Mouse (Mus musculus) erythroblast, embryonic 14.5 days (primary cell): ENCODE measurements around the gene Vps13a. TPM values are rescaled to one million over a fixed set of nuclear protein-coding genes. Genes with fewer than 3 reads are reported as not detected.
A peak's percentile ranks its signal among the peaks of the same experiment; 100 is the strongest.

Experiments used
- H3K27me3 ChIP-seq: 2 replicates; pipeline ENCODE4 v1.6.1; 2012; ENCODE audit warnings: inconsistent platforms; ENCODE audit not compliant: control insufficient read depth
- H3K36me3 ChIP-seq: 2 replicates; pipeline ENCODE4 v1.6.1; 2012; ENCODE audit warnings: mild to moderate bottlenecking, inconsistent platforms; ENCODE audit not compliant: control insufficient read depth
- H3K4me1 ChIP-seq: 2 replicates; pipeline ENCODE4 v1.6.1; 2012; ENCODE audit warnings: inconsistent platforms; ENCODE audit not compliant: control insufficient read depth
- H3K4me3 ChIP-seq: replicated peaks from 2 replicates; pipeline ENCODE3; 2012; ENCODE audit warnings: moderate library complexity, mild to moderate bottlenecking, inconsistent platforms
- H3K9me3 ChIP-seq: 2 replicates; pipeline ENCODE4 v1.6.1; 2012; ENCODE audit warnings: low read length, inconsistent platforms, mixed read lengths; ENCODE audit not compliant: control insufficient read depth
- GATA1 ChIP-seq: IDR thresholded peaks from 2 replicates; pipeline ENCODE4 v1.6.1; 2012; ENCODE audit warnings: low read length, inconsistent platforms, mixed read lengths
- TAL1 ChIP-seq: IDR thresholded peaks from 3 replicates; pipeline ENCODE4 v1.6.1; 2012; ENCODE audit warnings: low read length, inconsistent platforms, mixed read lengths
- polyA plus RNA-seq: library from polyadenylated mRNA; stranded (reverse); fragments of >175 nt; gene quantifications from 2 replicates; pipeline ENCODE4 v1.2.3, GENCODE M21; 2012

Gene Vps13a
- polyA plus RNA-seq, 1 experiment, result 0.27 TPM

DNA sequence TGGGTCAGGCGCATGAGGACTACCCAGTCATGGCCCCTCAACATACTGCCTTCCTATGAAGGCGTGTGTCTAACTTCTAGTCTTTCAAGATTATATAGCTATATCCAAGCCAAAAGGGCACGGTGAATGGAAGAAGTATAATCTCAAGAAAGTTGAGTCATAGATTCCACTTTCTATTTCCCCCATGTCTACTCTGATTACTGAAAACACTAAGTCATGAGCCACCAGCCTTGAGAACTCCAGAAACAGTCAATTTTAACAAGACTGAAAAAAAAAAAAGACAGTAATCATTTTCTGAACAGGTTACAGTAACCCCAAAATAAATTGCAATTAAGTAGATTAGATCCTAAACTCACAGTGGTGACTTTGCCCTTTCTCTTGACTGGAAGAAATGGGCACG lies 95.8 kb downstream of the Vps13a start:
- TF ChIP-seq TAL1, result no peak
- no peak for TF ChIP-seq GATA1
- Histone ChIP-seq H3K36me3 (peaks cover 49% of the 10 kb centered on the region), H3K9me3 (no peaks in the 10 kb centered on the region)

GRCm38 (mm10) chr19:16684210-16684609 lies 96.5 kb downstream of the Vps13a start:
- no peak for TF ChIP-seq TAL1
- no peak for TF ChIP-seq GATA1
- Histone ChIP-seq H3K9me3 (no peaks in the 10 kb centered on the region), H3K4me1 (no peaks in the 10 kb centered on the region), H3K4me3 (no peak overlapping the region), H3K36me3 (peaks cover 47% of the 10 kb centered on the region), H3K27me3 (no peaks in the 10 kb centered on the region)

More for the DNA sequence above, 95.8 kb downstream of the Vps13a start:
- Histone ChIP-seq H3K27me3 (no peaks in the 10 kb centered on the region), H3K4me3 (no peak overlapping the region), H3K4me1 (no peaks in the 10 kb centered on the region)

- no peaks in the 10 kb centered on the region for H3K27me3 ChIP-seq
- H3K4me1 ChIP-seq, result peaks cover 23% of the 10 kb centered on the region
- peaks cover 4% of the 10 kb centered on the region for H3K36me3 ChIP-seq
- TF ChIP-seq TAL1 (no peak), GATA1 (0 out of 2 replicates have a peak, but pooled peaks have one; percentile 16)
- no peaks in the 10 kb centered on the region for H3K9me3 ChIP-seq
- H3K4me3 ChIP-seq, result no peak overlapping the region
These were observed 154.9 kb downstream of the Vps13a start for GRCm38 (mm10) chr19:16625610-16626395.

DNA sequence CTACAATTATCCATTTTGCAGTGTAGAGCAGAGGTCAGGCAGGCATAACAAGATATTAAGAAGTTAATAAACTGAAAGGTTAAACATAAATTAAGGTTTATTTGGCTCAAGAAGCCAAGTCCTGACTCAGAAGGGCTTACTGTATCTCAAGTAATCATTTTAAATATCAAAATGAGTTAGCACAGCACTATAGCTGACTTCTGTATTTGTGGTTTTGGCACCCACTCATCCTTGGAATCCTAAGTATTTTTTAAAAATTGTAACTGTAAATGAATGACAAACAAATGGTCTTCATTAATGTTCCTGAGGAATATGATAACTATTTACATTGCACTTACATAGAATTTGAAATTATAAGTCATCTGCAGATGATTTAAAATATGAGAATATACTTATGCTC lies 155.7 kb downstream of the Vps13a start:
- Histone ChIP-seq H3K4me1 (peaks cover 23% of the 10 kb centered on the region), H3K9me3 (no peaks in the 10 kb centered on the region), H3K36me3 (peaks cover 4% of the 10 kb centered on the region), H3K27me3 (no peaks in the 10 kb centered on the region), H3K4me3 (no peak overlapping the region)
- TF ChIP-seq GATA1 (no peak), TAL1 (no peak)

- TF ChIP-seq GATA1 (no peak), TAL1 (no peak)
- H3K27me3 ChIP-seq, result no peaks in the 10 kb centered on the region
- H3K4me1 ChIP-seq, result peaks cover 23% of the 10 kb centered on the region
- H3K9me3 ChIP-seq, result no peaks in the 10 kb centered on the region
- no peak overlapping the region for H3K4me3 ChIP-seq
- H3K36me3 ChIP-seq, result peaks cover 11% of the 10 kb centered on the region
These were observed 157.6 kb downstream of the Vps13a start for GRCm38 (mm10) chr19:16623154-16623553.

DNA sequence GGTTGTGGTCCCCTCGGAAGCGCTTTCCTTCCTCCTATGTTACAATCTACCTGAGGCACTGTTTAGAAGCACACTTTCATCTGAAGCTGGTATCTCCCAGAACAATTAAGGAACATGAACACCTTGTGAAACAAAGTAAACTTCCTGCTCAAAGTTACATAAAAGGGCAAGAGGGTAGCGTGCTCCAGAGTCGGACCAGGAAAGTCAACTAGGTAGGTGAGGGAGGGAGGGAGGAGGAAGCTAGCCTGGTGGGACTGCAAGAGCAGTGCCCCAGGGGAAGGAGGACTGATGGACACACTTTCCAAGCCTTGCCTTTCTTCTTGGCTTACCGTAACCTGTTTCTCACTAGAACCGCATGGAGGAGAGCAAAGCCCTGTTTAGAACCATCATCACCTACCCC lies 173.1 kb downstream of the Vps13a start:
- no peaks in the 10 kb centered on the region for H3K4me1 ChIP-seq
- no peak for TF ChIP-seq TAL1
- no peak for TF ChIP-seq GATA1
- no peaks in the 10 kb centered on the region for H3K27me3 ChIP-seq
- H3K4me3 ChIP-seq, result no peak overlapping the region
- peaks cover 8% of the 10 kb centered on the region for H3K36me3 ChIP-seq
- no peaks in the 10 kb centered on the region for H3K9me3 ChIP-seq

DNA sequence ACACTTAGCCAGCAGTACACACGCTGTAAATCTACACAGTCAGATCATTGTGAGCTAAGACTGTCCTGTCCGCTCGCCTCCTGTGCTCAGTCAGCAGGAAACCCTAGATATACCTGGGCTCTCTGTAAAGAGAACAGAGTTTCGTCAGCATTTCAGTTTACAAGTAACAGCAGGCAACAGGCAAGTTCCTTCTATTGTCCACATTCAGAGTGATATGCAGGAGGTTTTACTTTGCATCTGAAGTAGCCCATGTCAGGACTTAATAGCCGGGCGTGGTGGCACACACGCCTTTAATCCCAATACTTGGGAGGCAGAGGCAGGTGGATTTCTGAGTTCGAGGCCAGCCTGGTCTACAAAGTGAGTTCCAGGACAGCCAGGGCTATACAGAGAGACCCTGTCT lies 178.7 kb downstream of the Vps13a start:
- Histone ChIP-seq H3K27me3 (no peaks in the 10 kb centered on the region), H3K4me1 (no peaks in the 10 kb centered on the region), H3K36me3 (no peaks in the 10 kb centered on the region), H3K9me3 (no peaks in the 10 kb centered on the region), H3K4me3 (no peak overlapping the region)
- TF ChIP-seq TAL1 (no peak), GATA1 (no peak)

DNA sequence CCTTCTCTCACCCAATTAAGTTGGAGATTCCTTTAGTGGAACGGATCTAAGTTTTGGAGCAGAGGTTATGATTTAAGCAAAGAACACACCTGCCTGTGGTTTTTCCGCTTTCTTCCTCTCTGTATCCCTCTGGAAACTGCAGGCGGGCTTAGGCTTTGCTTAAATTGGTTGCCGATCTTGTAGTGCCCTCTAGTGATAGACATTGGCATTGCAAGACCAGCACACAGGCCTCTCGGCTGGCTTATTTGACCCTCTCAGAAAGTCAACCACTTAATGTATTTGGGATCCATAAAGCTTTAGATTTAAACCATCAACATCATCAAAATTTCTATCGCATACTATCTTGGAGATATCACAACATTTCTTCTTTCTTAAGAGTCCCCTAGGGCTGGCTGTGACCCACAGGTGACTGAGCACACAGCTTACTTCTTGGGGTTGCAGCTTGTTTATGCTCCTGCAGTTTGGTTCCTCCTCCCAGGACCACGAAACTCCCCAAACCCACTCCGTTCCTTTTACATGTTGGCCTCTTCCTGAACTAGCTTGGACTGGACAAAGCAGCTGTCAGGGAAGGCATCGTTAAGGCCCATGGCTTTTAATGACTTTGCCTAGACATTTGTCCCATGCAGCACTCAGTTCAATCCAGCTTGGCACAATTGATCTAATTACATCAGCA lies 181.3 kb downstream of the Vps13a start:
- Histone ChIP-seq H3K9me3 (no peaks in the 10 kb centered on the region), H3K4me3 (no peak overlapping the region), H3K4me1 (no peaks in the 10 kb centered on the region), H3K27me3 (no peaks in the 10 kb centered on the region), H3K36me3 (no peaks in the 10 kb centered on the region)
- TF ChIP-seq TAL1 (no peak), GATA1 (no peak)

DNA sequence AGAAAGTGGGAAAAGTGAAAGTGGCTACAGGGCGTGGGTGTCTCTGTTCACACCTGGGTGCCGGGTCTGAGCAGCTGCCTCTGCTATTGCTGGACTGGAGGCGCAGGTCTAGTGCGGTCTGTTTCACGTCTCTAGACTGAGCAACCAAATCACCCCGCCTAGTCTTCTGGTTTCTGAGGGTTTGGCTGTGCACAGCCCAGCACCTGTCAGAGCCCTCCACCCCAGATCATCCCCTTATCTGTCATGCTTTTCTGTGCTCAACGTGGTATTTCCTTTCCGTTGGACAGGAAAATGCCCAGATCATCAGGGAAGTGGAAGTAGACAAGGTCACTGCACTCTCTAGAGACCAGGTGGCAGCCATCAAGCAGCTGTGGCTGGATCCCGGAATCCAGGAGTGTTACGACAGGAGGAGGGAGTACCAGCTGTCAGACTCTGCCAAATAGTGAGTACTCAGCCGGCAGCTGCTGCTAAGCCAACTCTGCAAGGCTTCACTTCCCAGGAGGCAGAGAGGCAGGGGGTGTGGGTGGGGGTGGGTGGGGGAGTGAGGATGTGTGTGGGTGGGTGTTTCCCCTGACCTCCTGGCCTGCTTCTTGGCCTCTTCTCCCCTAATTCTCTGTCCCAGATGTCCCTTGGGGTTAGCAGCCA lies 182.0 kb downstream of the Vps13a start:
- no peaks in the 10 kb centered on the region for H3K9me3 ChIP-seq
- H3K4me3 ChIP-seq, result no peak overlapping the region
- no peaks in the 10 kb centered on the region for H3K4me1 ChIP-seq
- TF ChIP-seq TAL1 (no peak), GATA1 (no peak)
- H3K27me3 ChIP-seq, result no peaks in the 10 kb centered on the region
- H3K36me3 ChIP-seq, result no peaks in the 10 kb centered on the region
